Mouse (Mus musculus) cerebellum, adult 2 months (tissue): ENCODE measurements around the gene Large1.

Experiments used
- CTCF ChIP-seq: fragments of 200-500 bp; IDR thresholded peaks from 2 replicates; pipeline ENCODE4 v1.5.1; 2011; ENCODE audit warnings: low read depth, mild to moderate bottlenecking, control low read depth, low read length, moderate library complexity, borderline replicate concordance; ENCODE audit not compliant: insufficient read depth
- POLR2A ChIP-seq: fragments of 200-500 bp; IDR thresholded peaks from 2 replicates; pipeline ENCODE4 v1.6.1; 2011; ENCODE audit warnings: low read length, control low read depth, borderline replicate concordance; ENCODE audit not compliant: insufficient read depth

DNA sequence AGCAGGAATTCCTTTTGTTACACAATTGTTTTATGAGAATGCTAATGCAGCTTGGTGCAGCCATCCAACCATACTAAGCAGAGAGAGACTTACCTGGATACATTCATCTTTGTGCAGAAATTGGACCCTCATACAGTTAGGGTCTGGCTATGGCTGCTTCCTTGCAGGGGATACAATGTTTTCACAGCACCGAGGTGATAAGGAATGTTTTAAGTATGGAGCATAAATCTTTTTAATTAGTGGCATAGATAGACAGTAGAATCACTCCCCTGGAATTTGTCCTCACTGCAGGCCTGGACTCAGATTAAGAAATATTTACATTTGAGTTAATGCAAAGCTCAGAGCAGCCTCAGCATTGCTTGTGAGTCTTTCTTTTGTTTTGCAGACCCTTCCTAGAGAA, 47.0 kb upstream of the Large1 start:
- TF ChIP-seq POLR2A (no peak), CTCF (no peak)
